Mouse (Mus musculus) ovary, adult 18-20 months (tissue): ENCODE results near the gene Abhd14a.

Experiments used
- DNase-seq: peaks from one replicate; pipeline ENCODE4 v3.0.0; 2022; ENCODE audit warnings: low spot score, mixed read lengths

Abhd14a gene

GRCm38 (mm10) chr9:106469317-106469716 is 21.8 kb upstream of the Abhd14a start:
- no peak for DNase-seq

- DNase-seq, result no peak
Measured at GRCm38 (mm10) chr9:106467746-106468145, 20.3 kb upstream of the Abhd14a start.

- DNase-seq, result no peak
Measured at GRCm38 (mm10) chr9:106466721-106467120, 19.2 kb upstream of the Abhd14a start.

- no peak for DNase-seq
Measured at GRCm38 (mm10) chr9:106465571-106466200, 18.2 kb upstream of the Abhd14a start, which contains the start of gene Gpr62. TSS of gene Gpr62 (minus strand) at chr9:106465938.

GRCm38 (mm10) chr9:106464751-106465541 is 17.5 kb upstream of the Abhd14a start:
- DNase-seq, result no peak

GRCm38 (mm10) chr9:106463122-106464063 is 15.9 kb upstream of the Abhd14a start:
- no peak for DNase-seq

GRCm38 (mm10) chr9:106462430-106462800 is 14.9 kb upstream of the Abhd14a start:
- no peak for DNase-seq

- no peak for DNase-seq
Measured at GRCm38 (mm10) chr9:106461641-106462429, 14.4 kb upstream of the Abhd14a start.

- DNase-seq, result no peak
Measured at GRCm38 (mm10) chr9:106461026-106461415, 13.5 kb upstream of the Abhd14a start.

GRCm38 (mm10) chr9:106460401-106461025 is 13.0 kb upstream of the Abhd14a start:
- DNase-seq, result no peak

GRCm38 (mm10) chr9:106459946-106460345 is 12.5 kb upstream of the Abhd14a start:
- DNase-seq, result no peak

- DNase-seq, result no peak
Measured at GRCm38 (mm10) chr9:106457920-106458319, 10.4 kb upstream of the Abhd14a start.

- no peak for DNase-seq
Measured at GRCm38 (mm10) chr9:106457163-106457559, 9.7 kb upstream of the Abhd14a start.

GRCm38 (mm10) chr9:106456325-106457162 is 9.1 kb upstream of the Abhd14a start:
- no peak for DNase-seq

GRCm38 (mm10) chr9:106454888-106455681 is 7.6 kb upstream of the Abhd14a start:
- no peak for DNase-seq

- no peak for DNase-seq
Measured at GRCm38 (mm10) chr9:106454071-106454761, 6.7 kb upstream of the Abhd14a start.

- DNase-seq, result no peak
Measured at GRCm38 (mm10) chr9:106453271-106454070, 6.0 kb upstream of the Abhd14a start, which contains the start of gene Pcbp4. TSS of gene Pcbp4 (plus strand) at chr9:106453291.

GRCm38 (mm10) chr9:106452821-106453220 is 5.3 kb upstream of the Abhd14a start:
- DNase-seq, result no peak
